Mouse (Mus musculus): ENCODE measurements around the gene Rsbn1l.

DNA sequence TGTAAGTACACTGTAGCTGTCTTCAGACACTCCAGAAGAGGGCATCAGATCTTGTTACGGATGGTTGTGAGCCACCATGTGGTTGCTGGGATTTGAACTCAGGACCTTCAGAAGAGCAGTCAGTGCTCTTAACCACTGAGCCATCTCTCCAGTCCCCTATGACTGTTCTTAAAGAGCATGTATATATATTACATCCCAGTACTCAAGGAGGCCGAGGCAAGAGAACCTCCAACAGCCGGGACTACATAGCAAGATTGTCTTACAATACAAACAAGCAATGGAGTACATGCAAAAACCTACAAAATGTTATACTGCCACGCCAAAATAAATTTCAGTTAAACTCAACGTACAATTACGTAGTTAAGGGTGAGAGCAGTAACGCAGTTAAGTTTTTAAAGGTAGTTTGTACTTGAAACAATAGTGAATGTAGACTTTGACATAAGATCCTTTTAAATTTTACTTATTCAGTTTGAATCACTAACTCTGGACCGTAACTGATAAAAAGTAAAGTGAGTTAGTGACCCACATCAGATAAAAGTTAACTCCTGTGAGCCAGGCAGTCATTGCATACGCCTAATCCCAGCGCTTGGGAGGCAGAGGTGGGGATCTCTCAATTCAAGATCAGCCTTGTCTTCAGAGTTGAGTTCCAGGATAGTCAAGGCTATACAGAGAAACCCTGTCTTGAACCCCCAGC is 45.6 kb upstream of the Rsbn1l start:
- TF ChIP-seq POLR2A (IDR thresholded peaks at IDR 0.05; ENCODE audit: extremely low read depth, insufficient read depth, low read length) (no peak), CTCF (IDR thresholded peaks at IDR 0.05; ENCODE audit: low read depth, low read length) (no peak)

Data from liver, adult 2 months (tissue).